Mouse (Mus musculus) bone marrow macrophage, adult 2 months (primary cell): ENCODE data around the gene Btbd2. TPM values are rescaled to one million over a fixed set of nuclear protein-coding genes. Genes with fewer than 3 reads are reported as not detected.

Experiments
- H3K27ac ChIP-seq: 2 replicates; pipeline ENCODE4 v1.5.1; 2012; ENCODE audit warnings: low read depth, low read length; ENCODE audit not compliant: insufficient read depth
- H3K4me1 ChIP-seq: 2 replicates; pipeline ENCODE4 v1.6.1; 2012; ENCODE audit warnings: low read length; ENCODE audit not compliant: control insufficient read depth, insufficient read depth
- H3K4me3 ChIP-seq: 2 replicates; pipeline ENCODE4 v1.5.1; 2012; ENCODE audit warnings: mild to moderate bottlenecking, low read length, moderate library complexity; ENCODE audit not compliant: insufficient read depth
- CTCF ChIP-seq: IDR thresholded peaks from 2 replicates; pipeline ENCODE4 v1.5.1; 2012; ENCODE audit warnings: low read depth, mild to moderate bottlenecking, low read length, moderate library complexity
- POLR2A ChIP-seq: IDR thresholded peaks from 2 replicates; pipeline ENCODE4 v1.6.1; 2012; ENCODE audit warnings: mild to moderate bottlenecking, low read depth, low read length, borderline replicate concordance
- polyA plus RNA-seq: library from polyadenylated mRNA; stranded (reverse); fragments of >200 nt; gene quantifications from 2 replicates; pipeline ENCODE4 v1.2.4, GENCODE M21; 2012; ENCODE audit not compliant: missing spikeins, insufficient read depth, insufficient read length

The Btbd2 gene
- polyA plus RNA-seq, 1 experiment = 22.7 TPM

- Histone ChIP-seq H3K27ac (peak overlapping the region; percentile 99), H3K4me1 (peaks cover 48% of the 10 kb centered on the region), H3K4me3 (peak overlapping the region; percentile 76)
- TF ChIP-seq CTCF (no peak; the same call in 1 of the 2 replicates), POLR2A (peak; percentile 56; the same call in 1 of the 2 replicates)
Measured at GRCm38 (mm10) chr10:80677128-80677875, 20.4 kb upstream of the Btbd2 start.

DNA sequence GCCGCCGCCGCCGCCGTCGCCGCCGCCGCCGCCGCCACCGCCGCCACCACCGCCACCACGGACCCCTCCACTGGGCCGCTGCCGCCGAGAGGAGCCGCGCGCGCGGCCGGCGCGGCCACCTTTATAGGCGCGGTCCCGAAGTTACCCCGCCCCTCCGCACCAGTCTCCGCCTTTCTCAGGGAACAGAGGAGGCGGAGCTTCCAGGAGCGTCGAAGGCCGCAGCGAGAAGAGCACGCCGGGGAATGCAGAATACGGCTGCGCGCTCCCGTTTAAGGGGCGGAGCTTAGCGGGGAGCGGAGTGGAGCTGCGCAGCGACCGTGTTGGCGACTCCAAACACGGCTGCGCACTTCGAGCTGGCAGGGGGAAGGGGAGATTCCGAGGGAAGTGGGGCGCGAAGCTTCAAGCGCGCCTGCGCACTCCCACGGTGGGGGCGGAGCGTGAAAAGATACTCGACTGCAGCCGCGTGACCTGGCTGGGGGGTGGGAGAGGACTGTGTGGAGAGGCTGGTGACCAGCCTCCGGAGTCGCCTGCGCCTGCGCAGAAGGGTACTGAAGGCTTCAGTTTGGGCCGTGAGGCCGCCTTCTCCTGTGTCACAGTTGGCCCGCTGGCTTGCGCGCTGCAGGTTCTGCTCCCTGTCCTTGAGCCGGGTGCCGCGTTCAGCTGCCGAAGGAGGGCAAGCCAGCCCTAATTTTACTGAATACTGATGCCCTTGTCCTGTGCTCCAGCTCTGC is 19.5 kb upstream of the Btbd2 start:
- peak overlapping the region; percentile 99 for H3K27ac ChIP-seq
- H3K4me1 ChIP-seq = peaks cover 49% of the 10 kb centered on the region
- peak overlapping the region; percentile 76 for H3K4me3 ChIP-seq
- peak; percentile 80; the same call in 1 of the 2 replicates for TF ChIP-seq POLR2A
- TF ChIP-seq CTCF = no peak

DNA sequence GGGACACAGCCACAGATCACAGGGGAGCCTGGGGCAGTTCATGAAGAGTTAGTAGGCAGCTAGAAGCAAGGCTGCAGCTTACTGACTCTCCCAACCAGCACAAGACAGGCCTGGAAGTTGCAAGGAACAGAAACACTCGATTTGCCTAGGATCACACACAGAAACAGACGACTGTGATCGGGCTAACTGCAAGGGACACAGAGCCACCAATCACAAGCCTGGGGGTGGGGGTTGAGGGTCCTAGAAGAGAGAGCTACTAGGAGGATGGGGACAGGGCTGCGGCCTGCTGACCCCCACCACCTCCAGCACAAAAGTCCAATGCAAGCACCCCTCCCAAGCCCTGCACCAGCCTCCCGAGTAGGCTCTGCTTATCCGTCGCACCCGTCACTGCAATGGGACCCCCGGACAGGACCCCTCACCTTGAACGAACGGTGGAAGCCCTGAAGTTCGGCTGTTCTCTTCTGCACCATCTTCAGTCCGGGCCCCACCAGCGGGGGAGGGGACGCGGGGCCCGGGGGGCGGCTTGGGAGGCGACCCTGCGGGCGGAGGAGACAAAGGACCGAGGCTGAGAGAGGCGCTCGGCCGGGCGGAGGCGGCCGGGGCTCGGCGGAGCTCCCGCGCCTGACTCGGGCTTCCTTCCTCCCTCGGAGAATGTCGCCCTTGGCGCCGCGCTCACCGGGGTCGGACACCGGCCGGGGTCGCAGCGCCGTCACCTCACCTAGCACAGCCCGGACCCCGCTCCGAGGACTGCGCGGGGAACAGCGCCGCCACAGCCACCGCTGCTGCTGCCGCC is 18.7 kb upstream of the Btbd2 start:
- Histone ChIP-seq H3K4me3 (peak overlapping the region; percentile 71), H3K4me1 (peaks cover 44% of the 10 kb centered on the region), H3K27ac (peak overlapping the region; percentile 48)
- TF ChIP-seq POLR2A (no peak), CTCF (no peak)

DNA sequence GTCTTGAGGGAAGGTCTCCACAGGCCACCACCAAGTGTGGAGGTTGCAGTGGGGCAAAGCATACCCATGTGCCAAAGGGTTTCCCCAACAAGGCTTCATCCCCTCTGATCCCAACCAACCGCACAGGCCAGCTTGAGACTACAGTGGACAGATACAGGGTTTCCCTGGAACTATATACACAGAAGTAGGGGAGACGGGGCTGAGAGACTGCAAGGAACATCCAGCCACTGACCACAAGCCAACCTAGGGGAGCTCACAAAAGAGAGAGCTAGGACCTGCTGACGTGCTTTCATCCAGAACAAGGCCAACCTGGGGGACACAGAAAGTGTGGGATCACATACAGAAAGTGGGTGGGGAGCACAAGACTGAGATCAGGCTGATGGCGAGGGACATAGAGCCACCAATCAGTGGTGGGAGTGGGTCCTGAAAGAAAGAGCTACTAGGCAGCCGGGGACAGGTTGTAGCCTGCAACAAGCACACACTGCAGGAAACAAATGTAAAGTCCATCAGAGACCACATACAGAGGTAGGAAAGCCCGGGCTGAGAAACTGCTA is 18.1 kb upstream of the Btbd2 start:
- TF ChIP-seq POLR2A (no peak), CTCF (no peak)
- Histone ChIP-seq H3K4me1 (peaks cover 38% of the 10 kb centered on the region), H3K4me3 (peak overlapping the region; percentile 71), H3K27ac (peak overlapping the region; percentile 48)

GRCm38 (mm10) chr10:80674161-80674711 is 17.4 kb upstream of the Btbd2 start:
- H3K27ac ChIP-seq = 0 out of 2 replicates have a peak overlapping the region, but pooled peaks have one; percentile 8
- peaks cover 31% of the 10 kb centered on the region for H3K4me1 ChIP-seq

GRCm38 (mm10) chr10:80673690-80674089 is 16.8 kb upstream of the Btbd2 start:
- no peak for TF ChIP-seq CTCF
- no peak for TF ChIP-seq POLR2A
- Histone ChIP-seq H3K4me3 (peak overlapping the region; percentile 71), H3K4me1 (peaks cover 26% of the 10 kb centered on the region), H3K27ac (no peak overlapping the region)

More at GRCm38 (mm10) chr10:80674161-80674711, 17.4 kb upstream of the Btbd2 start:
- TF ChIP-seq CTCF (no peak), POLR2A (no peak)
- peak overlapping the region; percentile 71 for H3K4me3 ChIP-seq

- no peak for TF ChIP-seq CTCF
- TF ChIP-seq POLR2A = no peak
- H3K4me3 ChIP-seq = no peak overlapping the region
- peaks cover 21% of the 10 kb centered on the region for H3K4me1 ChIP-seq
- no peak overlapping the region for H3K27ac ChIP-seq
Measured at GRCm38 (mm10) chr10:80671936-80672690, 15.2 kb upstream of the Btbd2 start.

GRCm38 (mm10) chr10:80671251-80671650 is 14.4 kb upstream of the Btbd2 start:
- H3K4me3 ChIP-seq = no peak overlapping the region
- peaks cover 21% of the 10 kb centered on the region for H3K4me1 ChIP-seq
- no peak overlapping the region for H3K27ac ChIP-seq
- TF ChIP-seq POLR2A (no peak), CTCF (no peak)
